Mouse (Mus musculus) lung, embryonic 14.5 days (tissue): Measurements from ENCODE around the gene Cd38. TPM values are rescaled to one million over a fixed set of nuclear protein-coding genes. Genes with fewer than 3 reads are reported as not detected.

Experiments
- ATAC-seq: fragments of 200-750 bp; cut with Nextera tagmentation; 2 replicates; pipeline ENCODE4 v1.8.0; 2017; ENCODE audit warnings: mild to moderate bottlenecking, moderate TSS enrichment, moderate library complexity; ENCODE audit not compliant: insufficient read depth
- DNase-seq: peaks from one replicate; pipeline ENCODE4 v3.0.0-alpha.2; 2015
- H3K27ac ChIP-seq: fragments of 300-500 bp; sonication (generic); 2 replicates; pipeline ENCODE4 v1.5.1; 2014; ENCODE audit warnings: low read depth, mild to moderate bottlenecking, moderate library complexity
- H3K27me3 ChIP-seq: fragments of 300-500 bp; sonication (generic); 2 replicates; pipeline ENCODE4 v1.6.1; 2014; ENCODE audit warnings: low read length, control low read depth; ENCODE audit not compliant: insufficient read depth
- H3K36me3 ChIP-seq: fragments of 300-500 bp; sonication (generic); 2 replicates; pipeline ENCODE4 v1.6.1; 2014; ENCODE audit warnings: control low read depth; ENCODE audit not compliant: insufficient read depth
- H3K4me1 ChIP-seq: fragments of 300-500 bp; sonication (generic); 2 replicates; pipeline ENCODE4 v1.6.1; 2014; ENCODE audit warnings: antibody characterized with exemption, control low read depth; ENCODE audit not compliant: insufficient read depth
- H3K4me2 ChIP-seq: fragments of 300-500 bp; sonication (generic); 2 replicates; pipeline ENCODE4 v1.6.1; 2014; ENCODE audit warnings: mild to moderate bottlenecking
- H3K4me3 ChIP-seq: fragments of 300-500 bp; sonication (generic); 2 replicates; pipeline ENCODE4 v1.5.1; 2014; ENCODE audit warnings: low read depth, low read length
- H3K9ac ChIP-seq: fragments of 300-500 bp; sonication (generic); 2 replicates; pipeline ENCODE4 v1.6.1; 2014
- H3K9me3 ChIP-seq: fragments of 300-500 bp; sonication (generic); 2 replicates; pipeline ENCODE4 v1.6.1; 2016; ENCODE audit warnings: low read depth, low read length, control low read depth
- CTCF ChIP-seq: IDR thresholded peaks from 2 replicates; pipeline ENCODE4 v1.5.1; 2016; ENCODE audit warnings: antibody characterized with exemption, low read depth
- WGBS: fragments of 180-500 bp; shearing (Covaris S2); extraction: QIAGEN DNeasy Blood & Tissue Kit; methylation state at CpG from one replicate; pipeline ENCODE4 v1.1.7; 2014; 5-methylcytosine and 5-hydroxymethylcytosine counted together
- polyA plus RNA-seq: library from polyadenylated mRNA; unstranded; fragments of >200 nt; fragmentation: Nextera tagmentation; extraction: Ambion mirVana; gene quantifications from 2 replicates; pipeline ENCODE4 v1.2.1, GENCODE M21; 2014

Gene Cd38
- polyA plus RNA-seq, 1 experiment from 2014 or later, result 23.0 TPM

DNA sequence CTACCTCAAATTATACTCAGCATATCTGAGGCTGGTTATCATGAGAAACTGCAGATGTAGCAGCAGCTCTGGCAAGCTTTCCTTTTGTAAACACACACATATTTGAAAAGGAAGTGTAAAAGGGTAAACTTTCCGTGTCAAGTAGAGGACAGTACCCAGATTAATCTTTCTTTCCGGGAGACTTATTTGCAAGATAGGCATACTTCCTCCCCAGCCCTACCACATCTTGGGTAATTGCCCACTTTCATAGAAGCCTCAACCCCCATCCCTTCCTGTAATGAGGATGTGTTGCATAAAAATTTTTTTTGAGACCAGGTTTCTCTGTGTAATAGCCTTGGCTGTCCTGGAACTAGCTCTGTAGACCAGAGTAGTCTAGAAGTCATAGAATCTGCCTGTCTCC, 12.6 kb upstream of the Cd38 start:
- H3K4me2 ChIP-seq, result no peak overlapping the region
- no peaks in the 10 kb centered on the region for H3K27me3 ChIP-seq
- H3K9me3 ChIP-seq, result peaks cover 4% of the 10 kb centered on the region; the same call in 1 of the 2 replicates
- H3K4me3 ChIP-seq, result no peak overlapping the region
- DNase-seq, result peak; percentile 73
- H3K27ac ChIP-seq, result no peak overlapping the region; the same call in 1 of the 2 replicates
- peak; percentile 44; the same call in 1 of the 2 replicates for ATAC-seq
- H3K4me1 ChIP-seq, result no peaks in the 10 kb centered on the region
- WGBS, result 16% methylated on average over 2 of the region's 2 CpGs
- H3K36me3 ChIP-seq, result no peaks in the 10 kb centered on the region
- no peak overlapping the region for H3K9ac ChIP-seq
- no peak for TF ChIP-seq CTCF

DNA sequence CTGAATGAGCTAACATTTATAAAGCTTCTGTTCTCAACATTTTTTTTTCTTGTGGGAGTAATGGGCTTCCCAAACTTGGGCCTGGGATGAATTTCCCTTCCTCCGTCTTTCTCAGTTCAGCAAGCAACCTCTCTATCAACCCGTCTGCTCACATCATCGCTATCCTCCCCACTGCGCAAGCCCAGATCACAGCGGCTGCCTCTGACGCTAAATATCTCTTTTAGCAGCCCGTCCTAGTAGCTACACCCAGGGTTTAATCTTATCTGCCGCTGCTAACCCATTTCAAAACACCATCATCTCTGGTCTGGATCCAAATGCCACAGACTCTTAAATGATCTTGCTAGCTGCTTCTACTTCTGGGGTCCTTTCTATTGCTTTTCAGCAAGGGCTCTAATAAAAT, 8.7 kb upstream of the Cd38 start:
- Histone ChIP-seq H3K27ac (no peak overlapping the region), H3K27me3 (no peaks in the 10 kb centered on the region)
- 64% methylated on average over 8 of the region's 8 CpGs for whole genome bisulfite sequencing

DNA sequence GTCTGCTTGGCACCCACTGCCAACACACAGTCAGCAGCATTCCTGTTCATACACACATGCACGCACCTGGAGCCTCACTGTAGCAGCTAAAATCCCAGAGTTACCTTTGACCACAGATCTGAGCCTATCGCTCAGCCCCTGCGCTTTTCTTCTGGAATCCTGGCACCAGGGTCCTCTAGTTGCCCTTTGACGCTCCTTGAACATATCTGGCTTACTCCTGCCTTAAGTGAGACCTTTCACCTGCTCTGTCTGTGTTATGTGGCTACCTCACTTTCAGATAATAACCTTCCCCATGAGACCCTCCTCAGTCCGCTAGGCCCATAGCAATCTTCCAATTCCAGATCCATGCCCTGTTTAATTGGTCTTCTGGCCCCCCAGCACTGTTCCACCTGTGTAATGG, 8.3 kb upstream of the Cd38 start:
- Histone ChIP-seq H3K4me3 (no peak overlapping the region), H3K4me2 (no peak overlapping the region), H3K27ac (no peak overlapping the region), H3K4me1 (no peaks in the 10 kb centered on the region), H3K36me3 (no peaks in the 10 kb centered on the region), H3K27me3 (no peaks in the 10 kb centered on the region), H3K9ac (no peak overlapping the region), H3K9me3 (peaks cover 4% of the 10 kb centered on the region; the same call in 1 of the 2 replicates)
- ATAC-seq, result no peak
- WGBS, result 88% methylated on average over 5 of the region's 5 CpGs
- no peak for TF ChIP-seq CTCF
- no peak for DNase-seq

More for the DNA sequence above, 8.7 kb upstream of the Cd38 start:
- no peak for DNase-seq
- Histone ChIP-seq H3K9me3 (peaks cover 4% of the 10 kb centered on the region; the same call in 1 of the 2 replicates), H3K4me2 (no peak overlapping the region), H3K4me1 (no peaks in the 10 kb centered on the region), H3K4me3 (no peak overlapping the region), H3K36me3 (no peaks in the 10 kb centered on the region), H3K9ac (no peak overlapping the region)
- TF ChIP-seq CTCF, result no peak
- no peak for ATAC-seq

DNA sequence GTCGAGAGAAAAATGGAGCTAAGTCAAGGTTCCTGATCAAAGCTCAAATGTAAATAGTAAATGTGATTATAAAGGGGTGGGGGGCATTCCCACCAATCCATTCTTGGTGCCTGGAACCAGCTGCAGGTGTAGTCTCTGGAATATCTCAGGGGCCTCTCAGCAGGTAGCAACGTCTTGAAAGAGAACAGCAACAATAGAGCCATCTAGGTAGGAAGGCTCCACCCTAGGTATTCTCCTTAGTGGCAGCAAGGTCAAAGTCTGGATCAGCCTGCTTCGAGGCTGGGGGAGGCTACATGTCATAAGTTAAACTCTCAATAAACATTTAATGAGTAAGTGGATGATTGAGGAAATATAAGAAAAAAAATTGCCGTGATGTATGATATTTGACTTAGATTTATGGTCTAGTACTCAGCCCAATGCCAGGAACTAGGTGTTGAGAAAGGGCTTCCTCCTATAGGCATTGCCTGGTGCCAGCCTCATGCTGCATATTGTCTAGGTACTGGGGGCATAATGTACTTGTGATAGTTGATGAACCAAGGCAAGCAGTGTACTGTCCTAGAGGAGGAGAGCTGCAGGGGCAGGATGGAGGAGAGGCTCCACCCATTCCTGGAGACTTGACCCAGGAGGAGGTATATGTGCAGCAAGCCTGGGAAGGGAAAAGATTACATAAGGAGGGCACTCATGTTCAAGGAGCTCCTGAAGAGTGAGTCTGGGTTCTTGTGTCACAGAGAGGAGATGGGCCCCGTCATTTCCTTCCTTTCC, 7.5 kb upstream of the Cd38 start:
- no peak for TF ChIP-seq CTCF
- no peaks in the 10 kb centered on the region for H3K4me1 ChIP-seq
- H3K9ac ChIP-seq, result no peak overlapping the region
- H3K36me3 ChIP-seq, result no peaks in the 10 kb centered on the region
- ATAC-seq, result no peak
- no peak overlapping the region for H3K27ac ChIP-seq
- H3K27me3 ChIP-seq, result no peaks in the 10 kb centered on the region
- H3K4me3 ChIP-seq, result no peak overlapping the region
- H3K9me3 ChIP-seq, result peaks cover 4% of the 10 kb centered on the region; the same call in 1 of the 2 replicates
- DNase-seq, result no peak
- WGBS, result 56% methylated on average over 5 of the region's 5 CpGs
- no peak overlapping the region for H3K4me2 ChIP-seq

DNA sequence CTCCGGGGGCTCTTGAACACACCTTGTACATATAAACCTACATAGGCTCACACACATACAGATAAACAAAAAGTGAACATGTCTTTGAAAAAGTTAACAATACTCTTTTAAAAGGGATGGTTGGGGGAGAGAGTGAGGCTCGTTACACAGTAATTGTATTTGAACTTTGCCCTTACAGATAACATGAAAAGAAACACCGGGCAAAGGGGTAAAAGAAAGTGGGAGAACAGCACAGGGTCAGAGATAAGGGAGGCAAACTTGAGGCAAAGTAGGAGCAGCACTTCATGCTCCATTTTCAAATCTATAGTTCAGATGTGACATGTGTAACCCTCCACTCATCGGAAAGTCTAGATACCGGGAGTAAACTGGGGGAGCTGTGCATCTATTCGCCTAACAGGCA, 4.7 kb upstream of the Cd38 start:
- no peak overlapping the region for H3K4me3 ChIP-seq
- H3K4me1 ChIP-seq, result no peaks in the 10 kb centered on the region
- H3K27me3 ChIP-seq, result no peaks in the 10 kb centered on the region
- no peak overlapping the region for H3K27ac ChIP-seq
- H3K9ac ChIP-seq, result no peak overlapping the region
- ATAC-seq, result no peak
- DNase-seq, result no peak
- H3K9me3 ChIP-seq, result no peaks in the 10 kb centered on the region
- no peaks in the 10 kb centered on the region for H3K36me3 ChIP-seq
- no peak overlapping the region for H3K4me2 ChIP-seq
- 36% methylated on average over 6 of the region's 6 CpGs for whole genome bisulfite sequencing
- no peak for TF ChIP-seq CTCF

DNA sequence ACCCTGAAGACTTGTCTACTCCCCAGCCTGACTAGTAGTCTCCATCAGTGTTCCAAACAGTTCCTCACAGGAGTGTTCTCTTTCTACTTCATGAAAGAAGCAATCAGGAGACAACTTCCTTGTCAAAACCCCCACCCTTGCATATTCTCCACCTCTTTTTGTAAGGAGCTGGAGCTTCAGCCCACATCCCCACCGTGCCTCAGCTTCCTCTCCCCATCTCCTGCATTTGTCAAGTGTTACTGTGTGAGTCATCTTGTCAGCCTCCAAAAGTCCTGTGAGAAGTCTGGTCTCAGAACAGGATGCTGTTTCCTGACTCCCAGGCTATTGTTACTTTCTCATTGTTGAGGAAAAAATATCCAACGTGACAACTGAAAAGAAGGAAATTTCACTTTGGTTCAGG, 3.0 kb upstream of the Cd38 start:
- 50% methylated on average over 2 of the region's 2 CpGs for WGBS
- Histone ChIP-seq H3K4me2 (no peak overlapping the region), H3K4me1 (no peaks in the 10 kb centered on the region), H3K9ac (no peak overlapping the region), H3K27ac (no peak overlapping the region), H3K36me3 (no peaks in the 10 kb centered on the region), H3K9me3 (no peaks in the 10 kb centered on the region), H3K4me3 (no peak overlapping the region), H3K27me3 (no peaks in the 10 kb centered on the region)
- peak; percentile 29 for DNase-seq
- no peak for TF ChIP-seq CTCF
- no peak for ATAC-seq

DNA sequence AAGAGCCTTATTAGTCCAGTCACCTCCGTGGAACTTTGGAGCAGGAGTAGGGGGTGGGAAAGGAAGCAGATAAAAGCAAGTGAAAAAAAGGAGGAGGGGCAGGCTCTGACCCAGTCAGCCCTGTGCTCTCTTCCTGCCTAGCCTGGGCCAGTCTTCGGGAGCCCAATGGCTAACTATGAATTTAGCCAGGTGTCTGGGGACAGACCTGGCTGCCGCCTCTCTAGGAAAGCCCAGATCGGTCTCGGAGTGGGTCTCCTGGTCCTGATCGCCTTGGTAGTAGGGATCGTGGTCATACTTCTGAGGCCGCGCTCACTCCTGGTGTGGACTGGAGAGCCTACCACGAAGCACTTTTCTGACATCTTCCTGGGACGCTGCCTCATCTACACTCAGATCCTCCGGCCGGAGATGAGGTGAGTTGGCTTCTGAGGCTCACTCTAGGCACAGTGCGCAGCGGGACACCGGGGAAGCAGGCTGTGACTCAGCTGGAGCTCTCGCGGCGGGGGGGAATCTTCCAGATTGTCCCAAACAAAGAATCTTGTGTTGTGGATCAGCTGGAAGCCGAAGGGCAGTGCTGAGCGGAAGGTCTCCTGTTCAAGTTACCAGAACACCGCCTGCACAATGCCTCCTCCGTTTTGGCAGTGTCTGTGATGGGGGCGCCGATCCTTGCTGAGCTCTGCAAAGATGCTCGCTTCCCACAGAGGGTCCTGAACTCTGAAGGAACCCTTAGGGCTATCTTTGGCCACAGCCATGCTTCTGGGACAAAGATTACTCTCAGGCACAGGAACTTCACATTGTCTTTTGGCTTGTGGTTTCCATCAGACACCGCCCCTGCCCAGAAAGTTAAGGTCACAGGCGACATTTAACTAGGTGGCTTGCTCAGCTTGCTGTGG, 603 bp downstream of the Cd38 start:
- ATAC-seq (peak; percentile 81; the same call in 1 of the 2 replicates), DNase-seq (peak; percentile 39)
- H3K4me1 ChIP-seq, result no peaks in the 10 kb centered on the region
- H3K27ac ChIP-seq, result peak overlapping the region; percentile 58; the same call in 1 of the 2 replicates
- WGBS, result 3% methylated on average over 28 of the region's 28 CpGs
- no peaks in the 10 kb centered on the region for H3K36me3 ChIP-seq
- H3K4me2 ChIP-seq, result peak overlapping the region; percentile 69
- H3K9ac ChIP-seq, result peak overlapping the region; percentile 52
- TF ChIP-seq CTCF, result no peak
- H3K9me3 ChIP-seq, result no peaks in the 10 kb centered on the region
- no peaks in the 10 kb centered on the region for H3K27me3 ChIP-seq
- H3K4me3 ChIP-seq, result peak overlapping the region; percentile 41
